Mouse (Mus musculus) liver, postnatal 0 days (tissue): Measurements from ENCODE around the gene Ubac2. TPM values are rescaled to one million over a fixed set of nuclear protein-coding genes. Genes with fewer than 3 reads are reported as not detected.
A peak's percentile ranks its signal among the peaks of the same experiment; 100 is the strongest.
"Not testable (repeated sequence)": the region's sequence is repeated elsewhere in the genome, so short reads cannot be mapped to it uniquely, and the experiment has no call there.

Source experiments
- ATAC-seq: fragments of 200-750 bp; cut with Nextera tagmentation; 2 replicates; pipeline ENCODE4 v1.8.0; 2017; ENCODE audit warnings: mild to moderate bottlenecking, moderate library complexity
- DNase-seq: peaks from one replicate; pipeline ENCODE4 v3.0.0-alpha.2; 2016
- H3K27ac ChIP-seq: fragments of 300-500 bp; sonication (generic); 2 replicates; pipeline ENCODE4 v1.5.1; 2014; ENCODE audit warnings: antibody characterized with exemption, moderate library complexity, mild to moderate bottlenecking, low read depth
- H3K27me3 ChIP-seq: fragments of 300-500 bp; sonication (generic); 2 replicates; pipeline ENCODE4 v1.6.1; 2014; ENCODE audit warnings: low read length, control low read depth, mixed read lengths; ENCODE audit not compliant: insufficient read depth
- H3K36me3 ChIP-seq: fragments of 300-500 bp; sonication (generic); replicated peaks from 2 replicates; pipeline ENCODE4 v1.6.1; 2014; ENCODE audit warnings: mild to moderate bottlenecking, control low read depth, low read length, moderate library complexity, mixed read lengths; ENCODE audit not compliant: insufficient read depth
- H3K4me1 ChIP-seq: fragments of 300-500 bp; sonication (generic); 2 replicates; pipeline ENCODE4 v1.6.1; 2014; ENCODE audit warnings: antibody characterized with exemption, mild to moderate bottlenecking, control low read depth; ENCODE audit not compliant: insufficient read depth
- H3K4me2 ChIP-seq: fragments of 300-500 bp; sonication (generic); 2 replicates; pipeline ENCODE4 v1.6.1; 2014; ENCODE audit warnings: low read depth, mild to moderate bottlenecking, low read length, moderate library complexity, mixed read lengths
- H3K4me3 ChIP-seq: fragments of 300-500 bp; sonication (generic); 2 replicates; pipeline ENCODE4 v1.5.1; 2014; ENCODE audit warnings: low read depth, low read length
- H3K9ac ChIP-seq: fragments of 300-500 bp; sonication (generic); replicated peaks from 2 replicates; pipeline ENCODE4 v1.6.1; 2014; ENCODE audit warnings: mild to moderate bottlenecking, moderate library complexity
- H3K9me3 ChIP-seq: fragments of 300-500 bp; sonication (generic); 2 replicates; pipeline ENCODE4 v1.6.1; 2016; ENCODE audit warnings: mild to moderate bottlenecking, control low read depth, low read length, mixed read lengths
- CTCF ChIP-seq: sonication (generic); IDR thresholded peaks from 2 replicates; pipeline ENCODE4 v1.5.1; 2016; ENCODE audit warnings: antibody characterized with exemption, low read depth
- EP300 ChIP-seq: IDR thresholded peaks from 2 replicates; pipeline ENCODE4 v1.6.1; 2016; ENCODE audit warnings: antibody characterized with exemption, low read depth, mild to moderate bottlenecking
- WGBS: fragments of 180-500 bp; shearing (Covaris S2); extraction: QIAGEN DNeasy Blood & Tissue Kit; methylation state at CpG from one replicate; pipeline ENCODE4 v1.1.7; 2014; ENCODE audit not compliant: insufficient replicate concordance; 5-methylcytosine and 5-hydroxymethylcytosine counted together
- polyA plus RNA-seq: library from polyadenylated mRNA; unstranded; fragments of >200 nt; fragmentation: Nextera tagmentation; extraction: Ambion mirVana; gene quantifications from 2 replicates; pipeline ENCODE4 v1.2.1, GENCODE M21; 2015

Ubac2 gene
- polyA plus RNA-seq, 1 experiment from 2014 or later = 27.4 TPM

DNA sequence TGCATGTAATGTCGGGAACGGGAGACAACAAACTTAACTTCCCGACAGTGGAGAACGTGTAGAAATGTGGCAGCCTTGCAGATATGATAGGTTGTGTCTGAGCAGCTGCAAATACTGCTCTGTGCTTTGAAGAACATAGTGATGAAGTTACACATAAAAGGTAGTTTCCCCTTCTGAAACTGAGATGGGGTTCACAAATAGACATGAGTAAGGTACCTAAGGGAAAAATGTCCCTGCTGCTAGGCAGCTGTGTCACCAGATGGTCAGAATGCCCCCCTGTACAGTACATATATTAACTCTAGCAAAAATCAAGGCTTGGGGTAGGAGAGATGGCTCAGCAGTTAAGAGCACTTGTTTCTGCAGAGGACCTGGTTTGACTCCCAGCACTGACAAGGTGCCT lies 4.8 kb upstream of the Ubac2 start:
- peaks cover 4% of the 10 kb centered on the region; the same call in 1 of the 2 replicates for H3K4me1 ChIP-seq
- no peak overlapping the region for H3K4me2 ChIP-seq
- TF ChIP-seq EP300 (no peak), CTCF (no peak)
- no peak overlapping the region for H3K27ac ChIP-seq
- H3K9ac ChIP-seq = no peak overlapping the region
- H3K9me3 ChIP-seq = no peaks in the 10 kb centered on the region
- no peak for ATAC-seq
- H3K36me3 ChIP-seq = no peaks in the 10 kb centered on the region
- WGBS = 81% methylated on average over 4 of the region's 4 CpGs
- H3K27me3 ChIP-seq = no peaks in the 10 kb centered on the region
- no peak for DNase-seq
- no peak overlapping the region for H3K4me3 ChIP-seq

DNA sequence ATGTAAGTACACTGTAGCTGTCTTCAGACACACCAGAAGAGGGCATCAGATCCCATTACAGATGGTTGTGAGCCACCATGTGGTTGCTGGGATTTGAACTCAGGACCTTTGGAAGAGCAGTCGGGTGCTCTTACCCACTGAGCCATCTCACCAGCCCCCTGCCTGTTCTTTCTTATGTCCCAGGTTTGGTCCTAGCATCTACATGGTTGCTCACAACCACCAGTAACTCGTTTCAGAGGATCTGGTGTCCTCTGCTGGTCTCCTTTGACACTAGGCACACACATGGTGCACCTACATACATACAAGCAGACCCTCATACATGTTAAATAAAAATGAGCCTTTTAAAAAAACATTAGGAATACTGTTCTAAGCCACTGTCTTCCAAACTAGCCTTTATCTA lies 2.2 kb upstream of the Ubac2 start:
- not testable (repeated sequence) for ATAC-seq
- WGBS = 69% methylated on average over 2 of the region's 2 CpGs

DNA sequence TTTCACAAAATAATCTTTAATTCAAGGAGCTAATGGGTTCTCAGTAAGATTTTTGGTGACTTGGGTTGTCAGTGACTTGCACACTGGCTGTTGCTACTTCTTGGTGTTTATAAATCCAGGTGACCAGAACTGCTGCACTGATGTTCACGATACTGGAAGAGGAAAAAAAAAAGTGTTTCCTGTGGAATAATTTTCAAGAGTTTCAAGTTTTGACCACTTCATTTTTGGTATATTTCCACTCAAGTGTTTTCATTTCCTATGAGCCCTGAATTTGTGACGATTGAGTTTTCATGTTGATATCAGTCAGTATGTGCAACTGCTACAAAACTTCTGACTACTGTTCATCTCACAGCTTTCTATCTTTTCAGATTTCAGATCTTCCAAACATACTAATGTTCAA lies 1.6 kb upstream of the Ubac2 start:
- TF ChIP-seq EP300 (no peak), CTCF (no peak)
- Histone ChIP-seq H3K4me3 (no peak overlapping the region), H3K36me3 (no peaks in the 10 kb centered on the region), H3K9me3 (no peaks in the 10 kb centered on the region), H3K27me3 (no peaks in the 10 kb centered on the region), H3K27ac (no peak overlapping the region), H3K9ac (no peak overlapping the region), H3K4me2 (no peak overlapping the region), H3K4me1 (peaks cover 21% of the 10 kb centered on the region)
- 67% methylated on average over 2 of the region's 2 CpGs for WGBS
- ATAC-seq = no peak
- DNase-seq = no peak

More for the DNA sequence above, 2.2 kb upstream of the Ubac2 start:
- H3K4me2 ChIP-seq, H3K4me3 ChIP-seq, DNase-seq, H3K27ac ChIP-seq, H3K36me3 ChIP-seq, H3K9me3 ChIP-seq, H3K9ac ChIP-seq, H3K27me3 ChIP-seq: not testable (repeated sequence)
- H3K4me1 ChIP-seq = peaks cover 19% of the 10 kb centered on the region

DNA sequence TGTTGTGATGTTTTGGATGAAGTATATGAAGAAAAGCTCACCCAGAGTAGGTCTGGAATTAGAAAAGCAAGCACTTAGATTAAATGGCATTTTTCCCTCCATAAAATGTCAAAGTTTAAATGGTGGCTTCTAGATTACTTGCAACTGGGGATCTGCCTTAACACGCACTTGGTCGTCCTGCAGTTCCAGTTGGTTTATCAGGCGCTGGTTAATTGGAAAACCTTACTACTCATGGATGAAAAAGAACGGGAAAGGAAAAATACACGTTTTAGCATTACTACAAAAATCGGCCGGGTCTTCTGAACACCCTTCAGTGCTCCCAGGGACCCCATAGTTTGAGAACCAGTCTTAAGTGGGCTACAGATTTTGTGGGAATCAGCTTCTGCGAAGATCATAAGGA lies 780 bp upstream of the Ubac2 start:
- H3K27ac ChIP-seq = peak overlapping the region; percentile 96
- peaks cover 26% of the 10 kb centered on the region for H3K4me1 ChIP-seq

DNA sequence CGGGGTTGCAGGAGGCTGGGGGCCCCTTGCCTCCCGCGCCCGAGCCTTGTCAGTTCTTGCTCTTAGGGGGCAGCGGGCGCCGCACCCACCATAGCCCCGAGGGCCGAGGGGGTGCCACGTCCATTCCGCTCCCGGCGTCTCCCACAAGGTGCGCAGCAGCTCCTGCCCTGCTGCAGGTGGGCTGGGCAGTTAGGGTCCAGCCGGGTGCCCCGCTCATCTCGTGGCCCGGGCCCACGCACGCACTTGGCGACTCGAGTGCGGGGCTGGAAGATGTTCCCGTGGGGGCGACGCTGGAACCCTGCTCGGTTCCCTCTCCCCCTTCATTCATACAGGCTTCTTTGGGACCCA lies 413 bp downstream of the Ubac2 start:
- Histone ChIP-seq H3K9me3 (no peaks in the 10 kb centered on the region), H3K27ac (peak overlapping the region; percentile 96), H3K27me3 (no peaks in the 10 kb centered on the region), H3K4me1 (peaks cover 35% of the 10 kb centered on the region), H3K9ac (peak overlapping the region; percentile 98), H3K4me2 (peak overlapping the region; percentile 99), H3K4me3 (peak overlapping the region; percentile 97), H3K36me3 (no peaks in the 10 kb centered on the region)
- TF ChIP-seq CTCF (no peak), EP300 (no peak)
- DNase-seq (no peak), ATAC-seq (peak; percentile 18)
- 0% methylated on average over 24 of the region's 27 CpGs for WGBS

More for the DNA sequence above, 780 bp upstream of the Ubac2 start:
- Histone ChIP-seq H3K9me3 (no peaks in the 10 kb centered on the region), H3K9ac (peak overlapping the region; percentile 98), H3K27me3 (no peaks in the 10 kb centered on the region), H3K36me3 (no peaks in the 10 kb centered on the region), H3K4me2 (peak overlapping the region; percentile 99), H3K4me3 (peak overlapping the region; percentile 97)
- TF ChIP-seq CTCF (no peak), EP300 (no peak)
- 35% methylated on average over 8 of the region's 8 CpGs for WGBS
- no peak for ATAC-seq
- no peak for DNase-seq

DNA sequence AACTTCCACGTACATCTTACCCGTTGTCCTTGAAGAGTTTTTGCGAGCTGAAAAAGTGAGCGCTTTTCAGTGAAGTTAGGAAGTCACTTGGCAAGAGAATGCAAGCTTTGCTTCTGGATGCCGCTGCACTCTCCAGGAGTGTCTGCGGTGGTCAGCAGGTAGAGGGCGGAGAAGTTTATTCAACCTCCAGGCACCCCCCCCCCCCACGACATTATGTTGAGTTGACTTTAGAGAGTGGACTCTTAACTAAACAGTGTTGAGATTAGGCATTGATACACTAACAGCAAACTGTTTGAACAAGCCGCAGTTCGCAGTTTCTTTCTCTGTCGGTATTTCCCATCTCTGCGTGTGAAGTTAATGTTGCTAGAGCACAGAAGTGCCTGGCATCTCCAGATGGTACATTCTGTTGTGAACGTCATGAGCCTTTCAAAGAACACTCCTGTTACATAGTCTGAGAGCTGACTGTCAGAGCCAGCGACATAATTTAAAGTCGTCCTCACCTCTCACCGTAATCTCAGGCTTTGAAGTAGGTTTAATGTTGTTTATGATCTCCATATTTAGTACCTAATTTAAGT lies 933 bp downstream of the Ubac2 start:
- Histone ChIP-seq H3K4me1 (peaks cover 38% of the 10 kb centered on the region), H3K4me2 (peak overlapping the region; percentile 99), H3K4me3 (peak overlapping the region; percentile 97), H3K9me3 (no peaks in the 10 kb centered on the region), H3K27ac (peak overlapping the region; percentile 96), H3K36me3 (no peaks in the 10 kb centered on the region), H3K27me3 (no peaks in the 10 kb centered on the region), H3K9ac (peak overlapping the region; percentile 98)
- no peak for TF ChIP-seq EP300
- TF ChIP-seq CTCF = no peak
- ATAC-seq = no peak
- WGBS = 15% methylated on average over 16 of the region's 16 CpGs
- DNase-seq = peak; percentile 39

DNA sequence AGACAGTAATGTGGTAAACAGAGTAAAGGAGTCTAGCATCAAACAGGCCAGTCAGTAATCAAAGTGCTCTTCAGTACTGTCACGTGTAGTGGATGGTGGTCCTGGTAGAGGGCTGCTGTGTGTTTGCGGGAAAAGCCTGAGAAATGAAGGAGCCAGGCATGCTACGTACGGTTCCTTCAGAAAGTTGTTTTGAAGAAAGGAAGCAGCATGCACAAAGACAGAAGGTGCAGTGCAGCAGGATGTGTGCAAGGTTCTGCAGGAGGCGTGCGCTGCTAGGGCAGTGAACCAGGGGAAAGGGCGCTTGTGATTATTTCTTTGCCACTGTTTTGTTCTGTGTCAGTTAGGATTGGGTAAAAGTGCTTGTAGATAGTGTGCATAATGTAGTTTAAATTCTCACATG lies 2.8 kb downstream of the Ubac2 start:
- ATAC-seq = no peak
- no peak overlapping the region for H3K4me2 ChIP-seq
- TF ChIP-seq CTCF (no peak), EP300 (no peak)
- H3K27ac ChIP-seq = no peak overlapping the region
- H3K4me1 ChIP-seq = peaks cover 39% of the 10 kb centered on the region
- no peak overlapping the region for H3K4me3 ChIP-seq
- H3K9ac ChIP-seq = no peak overlapping the region
- WGBS = 75% methylated on average over 7 of the region's 7 CpGs
- no peaks in the 10 kb centered on the region for H3K9me3 ChIP-seq
- H3K27me3 ChIP-seq = no peaks in the 10 kb centered on the region
- no peak for DNase-seq
- no peaks in the 10 kb centered on the region; the same call in 1 of the 2 replicates for H3K36me3 ChIP-seq
